Mouse (Mus musculus) neural tube, embryonic 14.5 days (tissue): ENCODE measurements around the gene Sept11. TPM values are rescaled to one million over a fixed set of nuclear protein-coding genes. Genes with fewer than 3 reads are reported as not detected.

Experiments used
- ATAC-seq: fragments of 200-750 bp; cut with Nextera tagmentation; 2 replicates; pipeline ENCODE4 v1.8.0; 2017; ENCODE audit warnings: low read depth, mild to moderate bottlenecking, moderate TSS enrichment, moderate library complexity
- H3K27ac ChIP-seq: fragments of 300-500 bp; sonication (generic); 2 replicates; pipeline ENCODE4 v1.5.1; 2014; ENCODE audit warnings: low read depth, mild to moderate bottlenecking, control low read depth, low read length, moderate library complexity, mixed read lengths
- H3K27me3 ChIP-seq: fragments of 300-500 bp; sonication (generic); 2 replicates; pipeline ENCODE4 v1.6.1; 2014; ENCODE audit warnings: low read length; ENCODE audit not compliant: control insufficient read depth, insufficient read depth
- H3K36me3 ChIP-seq: fragments of 300-500 bp; sonication (generic); 2 replicates; pipeline ENCODE4 v1.6.1; 2014; ENCODE audit warnings: low read length, mixed read lengths; ENCODE audit not compliant: control insufficient read depth, insufficient read depth
- H3K4me1 ChIP-seq: fragments of 300-500 bp; sonication (generic); 2 replicates; pipeline ENCODE4 v1.6.1; 2014; ENCODE audit warnings: low read length; ENCODE audit not compliant: control insufficient read depth, insufficient read depth
- H3K4me2 ChIP-seq: fragments of 300-500 bp; sonication (generic); 2 replicates; pipeline ENCODE4 v1.6.1; 2014; ENCODE audit warnings: mild to moderate bottlenecking, low read depth, low read length, control low read depth
- H3K4me3 ChIP-seq: fragments of 300-500 bp; sonication (generic); 2 replicates; pipeline ENCODE4 v1.5.1; 2014; ENCODE audit warnings: low read depth, low read length, control low read depth, mixed read lengths
- H3K9ac ChIP-seq: fragments of 300-500 bp; sonication (generic); replicated peaks from 2 replicates; pipeline ENCODE4 v1.6.1; 2014; ENCODE audit warnings: low read depth, mild to moderate bottlenecking, control low read depth, low read length, mixed read lengths
- H3K9me3 ChIP-seq: fragments of 300-500 bp; sonication (generic); 2 replicates; pipeline ENCODE4 v1.6.1; 2016; ENCODE audit warnings: low read length; ENCODE audit not compliant: control insufficient read depth
- WGBS: fragments of 180-500 bp; shearing (Covaris S2); extraction: QIAGEN DNeasy Blood & Tissue Kit; methylation state at CpG from one replicate; pipeline ENCODE4 v1.1.7; 2014; 5-methylcytosine and 5-hydroxymethylcytosine counted together
- polyA plus RNA-seq: library from polyadenylated mRNA; unstranded; fragments of >200 nt; fragmentation: Nextera tagmentation; extraction: Ambion mirVana; gene quantifications from 2 replicates; pipeline ENCODE4 v1.2.1, GENCODE M21; 2014

The Sept11 gene
- polyA plus RNA-seq, 1 experiment from 2014 or later: 135 TPM

- ATAC-seq: no peak
- no peaks in the 10 kb centered on the region for H3K4me1 ChIP-seq
Measured at GRCm38 (mm10) chr5:93221661-93222060, 128.4 kb downstream of the Sept11 start.

GRCm38 (mm10) chr5:93224549-93224948 lies 131.3 kb downstream of the Sept11 start:
- 82% methylated on average over 2 of the region's 2 CpGs for WGBS
- no peak for ATAC-seq
- Histone ChIP-seq H3K4me2 (no peak overlapping the region), H3K4me3 (no peak overlapping the region), H3K9ac (no peak overlapping the region), H3K4me1 (no peaks in the 10 kb centered on the region), H3K36me3 (no peaks in the 10 kb centered on the region), H3K27me3 (no peaks in the 10 kb centered on the region), H3K9me3 (no peaks in the 10 kb centered on the region), H3K27ac (no peak overlapping the region)

More at GRCm38 (mm10) chr5:93221661-93222060, 128.4 kb downstream of the Sept11 start:
- Histone ChIP-seq H3K9ac (no peak overlapping the region), H3K4me3 (no peak overlapping the region), H3K27ac (no peak overlapping the region), H3K4me2 (no peak overlapping the region), H3K27me3 (no peaks in the 10 kb centered on the region), H3K9me3 (no peaks in the 10 kb centered on the region), H3K36me3 (no peaks in the 10 kb centered on the region)
- WGBS: 71% methylated on average over 3 of the region's 3 CpGs

Other genes with a start within 250 kb of the Sept11 start
- 0.15 TPM in 1 of 2 replicates, not detected in the other for gene Sowahb, start 48.4 kb upstream of the Sept11 start, polyA plus RNA-seq
- gene Ccni, start 113.1 kb downstream of the Sept11 start, polyA plus RNA-seq: 145 and 174 TPM in 2 replicates
- gene 2010109A12Rik, start 113.1 kb downstream of the Sept11 start, polyA plus RNA-seq: 1.3 and 1.4 TPM in 2 replicates
- gene Ccng2, start 173.8 kb downstream of the Sept11 start, polyA plus RNA-seq: 72.6 and 92.5 TPM in 2 replicates